Mouse (Mus musculus): ENCODE data around the gene Med27.

Gene Med27

GRCm38 (mm10) chr2:29391996-29392395, 45.4 kb downstream of the Med27 start:
- DNase-seq (ENCODE audit: low spot score in 2 of 2), result no peak

- no peak for DNase-seq (ENCODE audit: low spot score in 2 of 2)
Observed at GRCm38 (mm10) chr2:29400234-29400633, 53.6 kb downstream of the Med27 start.

GRCm38 (mm10) chr2:29400812-29401211, 54.2 kb downstream of the Med27 start:
- no peak for DNase-seq (ENCODE audit: low spot score in 2 of 2)

- no peak for DNase-seq (ENCODE audit: low spot score in 2 of 2)
Observed at GRCm38 (mm10) chr2:29401868-29402267, 55.2 kb downstream of the Med27 start.

- no peak for DNase-seq (ENCODE audit: low spot score in 2 of 2)
Observed at GRCm38 (mm10) chr2:29402550-29403076, 56.0 kb downstream of the Med27 start.

- no peak for DNase-seq (ENCODE audit: low spot score in 2 of 2)
Observed at GRCm38 (mm10) chr2:29403799-29404530, 57.3 kb downstream of the Med27 start.

- DNase-seq (ENCODE audit: low spot score in 2 of 2), result no peak
Observed at GRCm38 (mm10) chr2:29404931-29405330, 58.3 kb downstream of the Med27 start.

GRCm38 (mm10) chr2:29405848-29406247, 59.2 kb downstream of the Med27 start:
- no peak for DNase-seq (ENCODE audit: low spot score in 2 of 2)

- DNase-seq (ENCODE audit: low spot score in 2 of 2), result no peak
Observed at GRCm38 (mm10) chr2:29407350-29407749, 60.7 kb downstream of the Med27 start.

- no peak for DNase-seq (ENCODE audit: low spot score in 2 of 2)
Observed at GRCm38 (mm10) chr2:29407764-29408163, 61.1 kb downstream of the Med27 start.

- no peak for DNase-seq (ENCODE audit: low spot score in 2 of 2)
Observed at GRCm38 (mm10) chr2:29410884-29411283, 64.3 kb downstream of the Med27 start.

- no peak for DNase-seq (ENCODE audit: low spot score in 2 of 2)
Observed at GRCm38 (mm10) chr2:29412458-29412857, 65.8 kb downstream of the Med27 start.

- no peak for DNase-seq (ENCODE audit: low spot score in 2 of 2)
Observed at GRCm38 (mm10) chr2:29413259-29413993, 66.8 kb downstream of the Med27 start.

- DNase-seq (ENCODE audit: low spot score in 2 of 2), result no peak
Observed at GRCm38 (mm10) chr2:29414852-29415473, 68.3 kb downstream of the Med27 start.

GRCm38 (mm10) chr2:29418498-29418897, 71.9 kb downstream of the Med27 start:
- no peak for DNase-seq (ENCODE audit: low spot score in 2 of 2)

- no peak for DNase-seq (ENCODE audit: low spot score in 2 of 2)
Observed at GRCm38 (mm10) chr2:29419434-29419833, 72.8 kb downstream of the Med27 start.

GRCm38 (mm10) chr2:29419946-29420345, 73.3 kb downstream of the Med27 start:
- DNase-seq (ENCODE audit: low spot score in 2 of 2), result no peak

GRCm38 (mm10) chr2:29422126-29422840, 75.7 kb downstream of the Med27 start:
- DNase-seq (ENCODE audit: low spot score in 2 of 2), result no peak

GRCm38 (mm10) chr2:29423059-29423458, 76.4 kb downstream of the Med27 start:
- DNase-seq (ENCODE audit: low spot score in 2 of 2), result no peak

- no peak for DNase-seq (ENCODE audit: low spot score in 2 of 2)
Observed at GRCm38 (mm10) chr2:29425386-29425785, 78.8 kb downstream of the Med27 start.

- no peak for DNase-seq (ENCODE audit: low spot score in 2 of 2)
Observed at GRCm38 (mm10) chr2:29426684-29427083, 80.1 kb downstream of the Med27 start.

- no peak for DNase-seq (ENCODE audit: low spot score in 2 of 2)
Observed at GRCm38 (mm10) chr2:29432565-29432964, 85.9 kb downstream of the Med27 start.
